Mouse (Mus musculus) heart, postnatal 0 days (tissue): ENCODE results near the gene Ifih1. TPM values are rescaled to one million over a fixed set of nuclear protein-coding genes. Genes with fewer than 3 reads are reported as not detected.

Experiments used
- ATAC-seq: fragments of 200-750 bp; cut with Nextera tagmentation; 2 replicates; pipeline ENCODE4 v1.8.0; 2017; ENCODE audit warnings: low read depth, moderate number of reproducible peaks, moderate library complexity; ENCODE audit not compliant: insufficient read depth
- DNase-seq: peaks from one replicate; pipeline ENCODE4 v3.0.0-alpha.2; 2016; ENCODE audit warnings: low spot score
- H3K27ac ChIP-seq: fragments of 300-500 bp; sonication (generic); 2 replicates; pipeline ENCODE4 v1.5.1; 2014; ENCODE audit warnings: low read depth, mild to moderate bottlenecking
- H3K27me3 ChIP-seq: fragments of 300-500 bp; sonication (generic); 2 replicates; pipeline ENCODE4 v1.6.1; 2014; ENCODE audit warnings: low read length, mixed read lengths; ENCODE audit not compliant: control insufficient read depth, insufficient read depth
- H3K36me3 ChIP-seq: fragments of 300-500 bp; sonication (generic); replicated peaks from 2 replicates; pipeline ENCODE4 v1.6.1; 2014; ENCODE audit warnings: low read length, mixed read lengths; ENCODE audit not compliant: control insufficient read depth, insufficient read depth
- H3K4me1 ChIP-seq: fragments of 300-500 bp; sonication (generic); 2 replicates; pipeline ENCODE4 v1.6.1; 2014; ENCODE audit warnings: antibody characterized with exemption; ENCODE audit not compliant: control insufficient read depth, insufficient read depth
- H3K4me2 ChIP-seq: fragments of 300-500 bp; sonication (generic); 2 replicates; pipeline ENCODE4 v1.6.1; 2014; ENCODE audit warnings: low read depth, mild to moderate bottlenecking, low read length, moderate library complexity
- H3K4me3 ChIP-seq: fragments of 300-500 bp; sonication (generic); 2 replicates; pipeline ENCODE4 v1.5.1; 2014; ENCODE audit warnings: low read depth, low read length
- H3K9ac ChIP-seq: fragments of 300-500 bp; sonication (generic); replicated peaks from 2 replicates; pipeline ENCODE4 v1.6.1; 2014; ENCODE audit warnings: low read depth, low read length, mixed read lengths
- H3K9me3 ChIP-seq: fragments of 300-500 bp; sonication (generic); replicated peaks from 2 replicates; pipeline ENCODE4 v1.6.1; 2016; ENCODE audit warnings: low read length; ENCODE audit not compliant: control insufficient read depth
- CTCF ChIP-seq: IDR thresholded peaks from 2 replicates; pipeline ENCODE4 v1.5.1; 2016; ENCODE audit warnings: antibody characterized with exemption, control low read depth, low read depth
- EP300 ChIP-seq: IDR thresholded peaks from 2 replicates; pipeline ENCODE4 v1.6.1; 2016; ENCODE audit warnings: antibody characterized with exemption, low read depth
- WGBS: fragments of 180-500 bp; shearing (Covaris S2); extraction: QIAGEN DNeasy Blood & Tissue Kit; methylation state at CpG from one replicate; pipeline ENCODE4 v1.1.7; 2014; 5-methylcytosine and 5-hydroxymethylcytosine counted together
- polyA plus RNA-seq: library from polyadenylated mRNA; unstranded; fragments of >200 nt; fragmentation: Nextera tagmentation; extraction: Ambion mirVana; gene quantifications from 2 replicates; pipeline ENCODE4 v1.2.1, GENCODE M21; 2015
- total RNA-seq: library from RNA; depleted of rRNA; stranded (reverse); fragments of >200 nt; gene quantifications from 2 replicates; pipeline ENCODE4 v1.2.3, GENCODE M21; 2014; ENCODE audit warnings: low replicate concordance

The Ifih1 gene
- total and polyA plus RNA-seq, 2 experiments from 2014 or later: 2.1 to 3.2 TPM

GRCm38 (mm10) chr2:62613133-62613532, 32.9 kb downstream of the Ifih1 start:
- Histone ChIP-seq H3K27ac (no peak overlapping the region), H3K27me3 (no peaks in the 10 kb centered on the region), H3K9ac (no peak overlapping the region), H3K4me3 (no peak overlapping the region), H3K4me2 (no peak overlapping the region), H3K4me1 (no peaks in the 10 kb centered on the region), H3K9me3 (no peaks in the 10 kb centered on the region), H3K36me3 (peaks cover 5% of the 10 kb centered on the region; the same call in 1 of the 2 replicates)
- ATAC-seq (no peak), DNase-seq (no peak)
- WGBS: 88% methylated on average over 4 of the region's 4 CpGs
- TF ChIP-seq EP300 (no peak), CTCF (no peak)

- H3K4me1 ChIP-seq: no peaks in the 10 kb centered on the region
- no peaks in the 10 kb centered on the region for H3K9me3 ChIP-seq
- ATAC-seq (no peak), DNase-seq (no peak)
- H3K36me3 ChIP-seq: no peaks in the 10 kb centered on the region
- H3K27ac ChIP-seq: no peak overlapping the region
- no peak for TF ChIP-seq EP300
- TF ChIP-seq CTCF: no peak
- H3K4me3 ChIP-seq: no peak overlapping the region
- H3K27me3 ChIP-seq: no peaks in the 10 kb centered on the region
- no peak overlapping the region for H3K9ac ChIP-seq
- WGBS: 90% methylated on average over 16 of the region's 16 CpGs
- H3K4me2 ChIP-seq: no peak overlapping the region
Measured at GRCm38 (mm10) chr2:62606205-62606604, 39.9 kb downstream of the Ifih1 start.

DNA sequence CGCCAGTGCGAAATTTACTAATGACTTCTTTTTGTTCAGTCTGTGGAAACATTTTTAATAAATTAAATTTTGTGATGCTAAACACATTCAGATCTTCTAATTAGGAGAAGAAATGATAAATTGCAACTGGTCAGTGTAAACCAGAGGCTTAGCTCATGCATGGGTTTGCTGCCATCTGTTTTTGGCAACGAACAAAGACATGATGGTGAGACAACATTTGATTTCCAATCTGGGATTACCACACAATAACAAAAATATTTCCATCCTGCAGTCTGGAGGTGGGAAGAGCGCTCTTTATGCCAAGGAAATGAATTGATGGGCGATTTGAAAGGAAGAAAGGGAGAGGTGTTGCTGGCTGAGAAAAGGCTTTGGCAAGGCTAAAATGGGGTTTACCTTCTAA, 42.5 kb downstream of the Ifih1 start:
- Histone ChIP-seq H3K9ac (no peak overlapping the region), H3K27me3 (no peaks in the 10 kb centered on the region), H3K4me1 (no peaks in the 10 kb centered on the region), H3K4me2 (no peak overlapping the region), H3K27ac (no peak overlapping the region), H3K36me3 (no peaks in the 10 kb centered on the region), H3K9me3 (no peaks in the 10 kb centered on the region), H3K4me3 (no peak overlapping the region)
- TF ChIP-seq CTCF (no peak), EP300 (no peak)
- ATAC-seq (no peak), DNase-seq (no peak)
- WGBS: 81% methylated on average over 5 of the region's 5 CpGs

DNA sequence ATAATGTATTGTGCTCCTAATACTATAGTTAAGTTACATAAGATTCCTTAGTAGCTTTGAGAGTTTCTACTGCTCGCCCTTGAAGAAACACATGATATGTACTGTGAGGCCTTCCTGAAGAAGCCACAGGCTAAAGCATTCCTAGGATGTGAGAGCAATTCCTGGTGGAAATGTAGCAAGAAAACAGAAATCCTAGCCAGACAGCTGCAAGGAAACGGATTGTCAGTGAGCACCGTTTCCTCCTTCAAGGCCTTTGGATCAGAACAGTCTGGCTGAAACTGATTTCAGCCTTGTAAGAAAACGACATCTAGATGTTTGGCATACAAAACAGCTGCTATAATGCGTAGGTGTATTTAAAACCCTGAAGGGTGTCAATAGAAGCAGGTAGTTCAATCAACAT, 49.5 kb downstream of the Ifih1 start:
- H3K4me2 ChIP-seq: no peak overlapping the region
- no peak overlapping the region for H3K27ac ChIP-seq
- no peaks in the 10 kb centered on the region for H3K36me3 ChIP-seq
- no peak overlapping the region for H3K9ac ChIP-seq
- TF ChIP-seq CTCF (no peak), EP300 (no peak)
- no peaks in the 10 kb centered on the region for H3K4me1 ChIP-seq
- no peaks in the 10 kb centered on the region for H3K9me3 ChIP-seq
- WGBS: 67% methylated on average over 5 of the region's 5 CpGs
- H3K27me3 ChIP-seq: no peaks in the 10 kb centered on the region
- H3K4me3 ChIP-seq: no peak overlapping the region
- no peak for ATAC-seq
- no peak for DNase-seq

GRCm38 (mm10) chr2:62594491-62594890, 51.6 kb downstream of the Ifih1 start:
- Histone ChIP-seq H3K36me3 (no peaks in the 10 kb centered on the region), H3K4me2 (no peak overlapping the region), H3K4me1 (no peaks in the 10 kb centered on the region), H3K9ac (no peak overlapping the region), H3K4me3 (no peak overlapping the region), H3K9me3 (no peaks in the 10 kb centered on the region), H3K27ac (no peak overlapping the region), H3K27me3 (no peaks in the 10 kb centered on the region)
- DNase-seq: no peak
- TF ChIP-seq CTCF: no peak
- TF ChIP-seq EP300: no peak
- 84% methylated on average over 2 of the region's 2 CpGs for WGBS
- no peak for ATAC-seq

- no peak for DNase-seq
- TF ChIP-seq CTCF (no peak), EP300 (no peak)
- no peaks in the 10 kb centered on the region for H3K27me3 ChIP-seq
- WGBS: 75% methylated on average over 3 of the region's 3 CpGs
- no peak overlapping the region for H3K4me3 ChIP-seq
- H3K27ac ChIP-seq: no peak overlapping the region
- no peaks in the 10 kb centered on the region for H3K9me3 ChIP-seq
- no peak for ATAC-seq
- no peak overlapping the region for H3K4me2 ChIP-seq
- no peak overlapping the region for H3K9ac ChIP-seq
- H3K36me3 ChIP-seq: no peaks in the 10 kb centered on the region
- H3K4me1 ChIP-seq: no peaks in the 10 kb centered on the region
Measured at GRCm38 (mm10) chr2:62591555-62591954, 54.5 kb downstream of the Ifih1 start.
